Mouse (Mus musculus): ENCODE measurements at regions not wholly inside any gene's neighbourhood (a gene's known extent, or its start where the extent isn't known, plus 50 kb on each side); places are given as distances from the start of the nearest gene placed in this dataset.
"Not testable (repeated sequence)": the region's sequence is repeated elsewhere in the genome, so short reads cannot be mapped to it uniquely, and the experiment has no call there.

GRCm38 (mm10) chr12:119102106-119102505 lies 135.9 kb upstream of the Abcb5 start:
- DNase-seq: not testable (repeated sequence)

- no peak for DNase-seq
These were observed 133.5 kb upstream of the Abcb5 start for GRCm38 (mm10) chr12:119099736-119100135.

- no peak for DNase-seq
These were observed 131.6 kb upstream of the Abcb5 start for GRCm38 (mm10) chr12:119097814-119098213.

DNA sequence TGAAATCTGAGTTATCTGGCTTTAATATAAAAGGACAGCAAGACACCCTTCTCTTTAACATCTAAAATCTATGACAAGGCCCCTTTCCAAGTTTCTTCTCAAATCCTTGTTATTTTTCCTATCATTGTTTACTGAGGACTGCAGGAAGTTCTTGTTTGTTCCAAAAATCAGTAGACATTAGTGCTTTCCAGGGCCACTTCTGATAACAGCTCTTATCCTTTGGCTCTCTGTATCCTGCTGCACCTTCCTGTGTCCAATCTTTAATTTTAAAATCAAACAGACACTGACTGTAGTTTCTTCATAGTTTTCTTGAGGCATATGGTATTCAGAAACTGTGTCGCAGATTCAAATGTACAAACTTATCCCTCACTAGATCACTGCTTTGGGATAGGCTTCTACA lies 128.1 kb upstream of the Abcb5 start:
- DNase-seq: no peak

DNA sequence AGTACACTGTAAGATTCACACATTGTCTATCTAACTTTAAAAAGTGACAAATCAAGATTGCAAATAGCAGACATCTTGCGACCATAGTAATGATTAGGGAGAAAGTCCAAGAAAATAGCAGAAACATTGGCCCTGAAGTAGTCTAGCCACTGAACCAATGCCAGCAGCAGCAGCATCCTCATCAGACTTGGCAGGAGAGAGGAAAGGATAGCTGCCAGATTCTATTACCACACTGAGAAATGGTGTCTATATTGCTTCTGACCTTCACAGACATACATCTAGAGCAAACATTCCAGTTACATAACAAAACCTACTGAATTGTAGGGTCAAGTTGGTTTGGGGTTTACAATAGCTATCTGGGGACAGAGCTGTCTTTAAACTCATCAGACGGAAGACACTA lies 127.2 kb upstream of the Abcb5 start:
- no peak for DNase-seq

GRCm38 (mm10) chr12:119089292-119089691 lies 123.1 kb upstream of the Abcb5 start:
- DNase-seq: no peak

- DNase-seq: no peak
These were observed 122.4 kb upstream of the Abcb5 start for GRCm38 (mm10) chr12:119088666-119089065.

- DNase-seq: peak; percentile 51 to 67
These were observed 118.6 kb upstream of the Abcb5 start for GRCm38 (mm10) chr12:119084814-119085213.

DNA sequence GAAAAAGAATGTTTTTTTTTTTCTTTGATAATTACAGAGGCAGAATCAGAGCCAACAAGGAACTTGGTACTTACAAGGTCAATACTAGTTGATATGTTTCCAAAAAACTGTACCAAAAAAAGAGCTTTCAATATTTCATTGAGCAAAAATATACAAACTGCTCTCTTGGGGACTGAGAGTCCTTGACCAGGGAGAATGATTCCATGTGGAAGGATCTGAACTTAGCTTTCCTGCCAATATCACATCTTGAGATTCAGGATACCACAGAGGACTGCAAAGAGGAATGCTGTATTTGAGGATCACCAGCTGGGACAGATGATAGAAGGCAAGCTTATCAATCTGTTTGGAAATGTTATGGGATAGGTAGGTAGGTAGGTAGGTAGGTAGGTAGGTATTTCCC lies 116.6 kb upstream of the Abcb5 start:
- DNase-seq: no peak

DNA sequence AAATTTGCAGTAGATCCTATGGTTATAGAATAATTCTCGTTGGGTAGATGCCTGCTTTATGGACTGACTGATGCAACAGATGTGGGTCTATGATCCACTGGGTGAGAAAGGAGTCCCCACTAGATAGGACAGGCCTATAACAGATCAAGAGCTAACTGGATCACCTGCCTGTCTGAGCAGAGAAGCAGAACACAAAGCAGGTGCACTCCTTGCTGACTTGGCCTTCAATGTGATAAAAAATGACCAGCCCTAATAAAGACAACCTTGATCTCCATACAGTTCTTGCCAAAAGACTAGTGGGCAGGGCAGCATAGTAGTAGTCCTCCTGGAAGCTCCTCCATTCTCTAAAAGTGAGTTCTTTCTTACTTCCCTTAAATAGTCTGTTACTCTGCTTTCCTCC lies 109.6 kb upstream of the Abcb5 start:
- no peak for DNase-seq

DNA sequence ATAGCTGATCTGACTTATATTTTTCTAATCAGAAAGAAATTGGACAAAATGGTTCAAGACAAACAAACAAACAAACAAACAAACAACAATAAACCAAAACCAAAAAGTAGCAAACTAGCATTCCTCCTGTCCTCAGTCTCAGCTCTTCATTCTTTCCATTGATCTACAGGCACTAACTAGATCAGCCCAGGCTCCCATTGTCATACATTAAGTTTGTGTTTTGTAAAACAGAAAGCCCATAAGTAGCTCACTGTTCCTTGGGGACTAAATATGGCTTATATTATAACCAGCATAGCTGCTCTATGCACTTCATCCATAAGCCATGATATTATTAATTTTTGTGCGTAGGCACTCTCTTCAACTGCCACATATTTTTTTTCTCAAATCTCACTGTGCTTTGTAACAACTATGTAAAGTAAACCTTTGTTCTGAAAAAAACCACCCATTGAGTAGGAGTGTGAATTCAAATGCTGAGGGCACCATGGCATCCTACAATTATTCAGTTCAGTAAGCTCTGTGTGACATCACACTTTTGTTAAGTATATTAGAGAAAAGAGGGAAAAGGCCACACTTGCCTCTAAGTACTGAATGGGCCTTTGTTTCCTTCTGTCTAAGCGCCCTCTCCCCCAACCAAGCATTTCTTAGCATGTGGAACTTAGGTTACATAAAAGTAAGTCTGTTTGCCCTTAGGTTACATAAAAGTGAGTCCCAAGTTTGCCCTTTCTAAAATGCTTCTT lies 108.7 kb upstream of the Abcb5 start:
- DNase-seq: no peak

DNA sequence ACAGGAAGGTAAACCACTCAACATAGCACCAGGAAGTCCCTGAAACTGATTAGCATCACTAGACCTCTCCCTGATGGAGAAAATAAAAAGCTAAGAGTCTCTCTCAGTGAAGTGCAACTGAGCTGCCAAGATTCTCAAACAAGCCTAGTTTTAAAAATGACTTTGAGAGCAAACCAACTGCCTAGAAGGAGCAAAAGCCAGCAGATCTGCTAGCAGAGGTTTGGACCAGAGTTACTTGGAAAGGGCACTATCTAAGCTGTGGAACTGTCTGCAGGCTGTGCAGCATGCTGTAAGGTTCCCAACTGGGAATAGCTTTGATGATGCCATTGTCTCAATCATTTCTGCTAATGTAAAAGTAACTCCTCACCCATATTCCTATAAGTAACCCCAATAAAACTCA lies 107.9 kb upstream of the Abcb5 start:
- no peak for DNase-seq

DNA sequence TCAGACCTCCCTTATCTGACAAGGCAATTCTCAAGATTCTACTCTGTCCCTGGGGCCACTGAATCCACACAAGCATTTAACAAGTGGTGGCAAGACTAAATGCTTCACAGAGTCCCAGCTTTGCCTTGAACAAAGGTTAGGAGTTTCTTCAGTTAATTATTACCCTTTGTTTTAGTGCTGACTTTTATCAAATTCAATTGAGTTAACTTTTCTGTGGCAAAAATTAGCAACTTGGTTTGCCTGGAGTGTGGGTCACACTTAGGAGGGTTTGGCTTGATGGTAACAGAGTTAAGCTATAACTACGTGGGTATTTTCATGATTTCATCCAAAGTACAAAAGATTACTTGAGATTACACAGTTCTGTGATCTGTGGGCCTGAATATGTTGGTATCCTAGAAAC lies 104.7 kb upstream of the Abcb5 start:
- peak; percentile 34 to 70 for DNase-seq

DNA sequence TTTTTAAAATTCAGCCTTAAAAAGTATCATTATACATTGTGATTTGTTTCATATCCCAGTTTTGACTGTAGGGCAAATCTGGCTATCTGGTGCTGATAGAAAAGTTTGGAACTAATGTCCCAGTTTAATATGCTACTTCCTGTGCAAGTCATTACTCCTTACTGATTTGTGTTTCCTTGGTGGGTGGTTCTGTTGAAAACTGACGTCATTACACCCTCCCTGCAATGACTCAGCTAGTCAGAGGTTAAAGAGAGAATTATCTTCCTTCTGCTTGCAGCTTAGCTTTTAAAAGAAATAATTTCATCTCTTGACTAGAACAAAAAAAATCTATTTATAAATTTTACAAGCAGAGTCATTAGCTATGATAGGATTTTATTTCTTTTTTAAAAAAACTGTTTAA lies 104.2 kb upstream of the Abcb5 start:
- peak; percentile 19 to 43 for DNase-seq

DNA sequence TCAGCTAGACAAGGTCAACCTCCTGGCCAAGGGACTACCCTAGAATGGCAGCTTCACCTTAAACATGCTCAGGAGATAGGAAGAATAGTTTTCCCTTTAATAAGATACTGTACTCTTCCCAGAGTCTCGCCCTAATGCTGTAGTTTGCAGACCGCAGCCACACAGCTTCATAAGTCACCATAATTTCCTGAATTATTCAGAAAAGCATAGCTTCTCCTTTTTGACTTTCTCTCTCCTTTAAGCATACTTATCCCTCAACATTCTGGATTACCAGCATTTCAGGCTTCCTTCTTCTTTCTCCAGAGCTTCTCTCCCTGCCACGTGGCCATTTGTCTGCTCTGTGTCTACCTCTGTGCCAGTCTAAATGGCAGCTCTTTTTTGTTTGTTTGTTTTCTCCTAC lies 103.5 kb upstream of the Abcb5 start:
- DNase-seq: no peak

DNA sequence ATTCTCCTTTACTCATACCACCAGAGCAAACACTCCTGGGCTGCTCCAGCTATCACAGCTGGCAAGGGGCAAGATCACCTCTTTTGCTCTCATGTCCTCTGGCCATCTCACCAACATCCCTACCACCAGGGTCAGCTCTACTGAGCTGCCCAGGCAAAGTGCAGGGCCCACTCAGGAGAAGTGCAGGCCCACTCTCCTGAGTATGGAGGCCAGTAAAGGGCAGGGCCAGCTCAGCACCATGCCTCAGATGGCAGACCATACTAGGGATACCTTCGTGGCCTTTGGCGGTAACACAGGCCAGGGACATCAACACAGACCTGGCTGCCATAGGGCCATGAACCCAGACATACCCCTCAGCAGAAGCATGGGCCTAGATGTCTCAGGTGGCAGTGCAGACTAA lies 101.9 kb upstream of the Abcb5 start:
- DNase-seq: no peak

DNA sequence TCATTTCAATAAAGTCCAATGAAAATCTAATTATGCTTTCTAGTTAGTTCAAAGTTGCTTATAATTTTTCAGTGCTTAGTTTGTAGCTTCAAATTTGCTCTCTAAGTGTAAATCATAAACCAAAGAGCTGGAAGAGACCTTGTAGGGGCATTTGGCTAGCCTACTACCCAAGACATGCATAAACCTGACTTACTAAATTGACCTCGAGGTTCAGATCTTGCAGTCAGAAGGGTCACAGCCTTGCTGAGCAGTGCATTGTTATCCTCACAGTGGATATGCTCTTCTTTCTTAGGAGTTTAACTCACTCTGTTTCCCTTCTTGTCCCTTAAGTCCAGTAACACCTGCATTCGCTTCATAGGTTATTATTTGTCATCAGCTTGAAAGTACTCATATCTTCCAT lies 96.7 kb upstream of the Abcb5 start:
- peak; percentile 18 to 55 for DNase-seq

GRCm38 (mm10) chr12:119062490-119062889 lies 96.3 kb upstream of the Abcb5 start:
- DNase-seq: no peak

- DNase-seq: peak in 1 of 2 experiments; percentile 32
These were observed 88.3 kb upstream of the Abcb5 start for GRCm38 (mm10) chr12:119054560-119054959.

DNA sequence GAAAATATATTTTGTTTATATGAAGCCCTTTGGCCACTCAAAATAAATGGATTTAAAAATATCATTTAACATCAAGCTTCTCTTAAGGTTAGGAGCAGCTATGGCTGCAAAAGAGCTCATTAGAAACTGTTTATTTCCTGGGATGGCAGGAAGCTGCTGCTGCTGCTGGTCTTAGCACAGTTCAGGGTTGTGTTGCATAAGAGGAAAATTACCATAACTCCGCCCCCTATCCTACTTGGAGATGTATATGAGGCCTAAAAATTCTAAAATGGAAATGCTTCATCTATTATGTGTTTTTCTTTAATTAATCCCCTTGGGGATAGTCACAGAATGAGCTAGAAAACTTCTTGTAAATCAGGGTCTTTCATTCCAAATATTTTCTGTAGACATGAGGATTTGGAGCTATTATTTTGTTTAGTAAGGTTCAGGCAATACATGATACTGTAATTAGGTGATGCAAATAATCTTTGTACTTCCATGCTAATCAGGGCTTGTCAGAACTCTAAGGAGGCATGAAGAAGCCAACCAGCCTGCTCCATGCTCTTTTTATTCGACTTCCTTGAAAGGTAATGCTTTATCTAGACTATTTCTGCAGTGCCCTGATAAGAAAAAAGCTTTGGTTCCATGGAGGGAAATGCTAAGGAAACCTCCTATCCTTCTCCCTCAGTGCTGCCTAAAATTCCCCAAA lies 85.6 kb upstream of the Abcb5 start:
- DNase-seq: no peak

DNA sequence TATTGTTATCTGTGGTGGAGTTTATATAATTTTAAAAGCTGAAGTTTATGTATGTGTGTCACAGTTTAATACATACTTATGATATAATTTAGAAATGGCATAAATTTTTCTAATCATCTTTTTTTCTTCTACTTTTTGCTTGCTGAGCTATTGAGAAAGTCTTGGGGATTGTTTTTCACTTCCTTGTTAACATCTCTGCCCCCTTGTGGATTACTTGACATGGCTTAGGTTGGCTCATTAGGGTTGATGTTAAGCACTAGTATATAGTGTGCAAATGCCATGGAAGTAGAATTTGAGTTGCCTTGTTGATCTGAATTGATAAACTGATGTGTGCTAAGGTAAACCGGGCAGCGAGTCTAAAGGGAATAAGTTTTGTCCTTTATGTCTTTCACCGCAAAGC lies 72.1 kb upstream of the Abcb5 start:
- DNase-seq: no peak

DNA sequence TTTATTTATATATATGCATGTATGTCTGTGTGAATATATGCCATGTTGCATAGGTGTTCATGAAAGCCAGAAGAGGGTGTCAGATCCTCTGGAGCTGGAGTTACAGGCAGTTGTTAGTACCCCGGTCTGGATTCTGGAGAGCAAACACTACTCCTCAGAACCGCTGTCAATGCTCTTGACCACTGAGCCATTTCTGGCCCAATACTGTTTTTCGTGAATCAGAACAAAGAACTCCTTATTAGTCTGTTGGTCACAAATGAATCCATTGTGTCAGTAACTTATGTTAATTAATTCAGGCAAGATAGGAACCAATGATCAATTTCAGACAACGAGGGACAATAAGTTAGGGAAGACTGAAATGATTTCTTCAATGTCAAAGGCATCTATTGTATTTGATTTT lies 68.6 kb upstream of the Abcb5 start:
- no peak for DNase-seq

- DNase-seq: no peak
These were observed 62.5 kb upstream of the Abcb5 start for GRCm38 (mm10) chr12:119028711-119029110.

GRCm38 (mm10) chr12:119028161-119028560 lies 61.9 kb upstream of the Abcb5 start:
- DNase-seq: no peak

GRCm38 (mm10) chr12:119027701-119028100 lies 61.5 kb upstream of the Abcb5 start:
- DNase-seq: no peak
